Mouse (Mus musculus) hindbrain, postnatal 0 days (tissue): ENCODE results near the gene Hyal2. TPM values are rescaled to one million over a fixed set of nuclear protein-coding genes. Genes with fewer than 3 reads are reported as not detected.
A peak's percentile ranks its signal among the peaks of the same experiment; 100 is the strongest.

ENCODE experiments used
- ATAC-seq: fragments of 200-750 bp; cut with Nextera tagmentation; 2 replicates; pipeline ENCODE4 v1.8.0; 2017; ENCODE audit warnings: mild to moderate bottlenecking, moderate TSS enrichment, moderate library complexity
- DNase-seq: peaks from one replicate; pipeline ENCODE4 v3.0.0-alpha.2; 2015; ENCODE audit warnings: low spot score
- H3K27ac ChIP-seq: fragments of 300-500 bp; sonication (generic); 2 replicates; pipeline ENCODE4 v1.5.1; 2014; ENCODE audit warnings: mild to moderate bottlenecking
- H3K27me3 ChIP-seq: fragments of 300-500 bp; sonication (generic); 2 replicates; pipeline ENCODE4 v1.6.1; 2014; ENCODE audit warnings: low read length, mixed read lengths; ENCODE audit not compliant: insufficient read depth
- H3K36me3 ChIP-seq: fragments of 300-500 bp; sonication (generic); 2 replicates; pipeline ENCODE4 v1.6.1; 2014; ENCODE audit warnings: low read length, mixed read lengths; ENCODE audit not compliant: insufficient read depth
- H3K4me1 ChIP-seq: fragments of 300-500 bp; sonication (generic); 2 replicates; pipeline ENCODE4 v1.6.1; 2014; ENCODE audit warnings: antibody characterized with exemption, low read length, mixed read lengths; ENCODE audit not compliant: insufficient read depth
- H3K4me2 ChIP-seq: fragments of 300-500 bp; sonication (generic); 2 replicates; pipeline ENCODE4 v1.6.1; 2014; ENCODE audit warnings: low read depth, mild to moderate bottlenecking, low read length, moderate library complexity, mixed read lengths
- H3K4me3 ChIP-seq: fragments of 300-500 bp; sonication (generic); 2 replicates; pipeline ENCODE4 v1.5.1; 2014; ENCODE audit warnings: low read length
- H3K9ac ChIP-seq: fragments of 300-500 bp; sonication (generic); replicated peaks from 2 replicates; pipeline ENCODE4 v1.6.1; 2014; ENCODE audit warnings: mild to moderate bottlenecking, low read length, moderate library complexity, mixed read lengths
- H3K9me3 ChIP-seq: fragments of 300-500 bp; sonication (generic); 2 replicates; pipeline ENCODE4 v1.6.1; 2016; ENCODE audit warnings: low read length, mixed read lengths
- CTCF ChIP-seq: IDR thresholded peaks from 2 replicates; pipeline ENCODE4 v1.5.1; 2016; ENCODE audit warnings: antibody characterized with exemption, control low read depth, low read depth
- WGBS: fragments of 180-500 bp; shearing (Covaris S2); extraction: QIAGEN DNeasy Blood & Tissue Kit; methylation state at CpG from one replicate; pipeline ENCODE4 v1.1.7; 2014; 5-methylcytosine and 5-hydroxymethylcytosine counted together
- polyA plus RNA-seq: library from polyadenylated mRNA; unstranded; fragments of >200 nt; fragmentation: Nextera tagmentation; extraction: Ambion mirVana; gene quantifications from 2 replicates; pipeline ENCODE4 v1.2.1, GENCODE M21; 2015
- total RNA-seq: library from RNA; depleted of rRNA; stranded (reverse); fragments of >200 nt; gene quantifications from 2 replicates; pipeline ENCODE4 v1.2.3, GENCODE M21; 2014

Hyal2 gene
- total and polyA plus RNA-seq, 2 experiments from 2014 or later, result 39.8 to 75.3 TPM

- H3K27ac ChIP-seq, result no peak overlapping the region
- H3K27me3 ChIP-seq, result 0 out of 2 replicates have a peak, but pooled peaks cover 7% of the 10 kb centered on the region
- no peak overlapping the region for H3K4me3 ChIP-seq
- DNase-seq, result no peak
- WGBS, result 85% methylated on average over 20 of the region's 20 CpGs
- no peak for TF ChIP-seq CTCF
- H3K9ac ChIP-seq, result no peak overlapping the region
- no peaks in the 10 kb centered on the region; the same call in 1 of the 2 replicates for H3K36me3 ChIP-seq
- no peak overlapping the region for H3K4me2 ChIP-seq
- no peak for ATAC-seq
- no peaks in the 10 kb centered on the region for H3K9me3 ChIP-seq
- peaks cover 30% of the 10 kb centered on the region for H3K4me1 ChIP-seq
These were observed 18.3 kb upstream of the Hyal2 start for GRCm38 (mm10) chr9:107549297-107550074.

- Histone ChIP-seq H3K27ac (no peak overlapping the region), H3K4me1 (peaks cover 31% of the 10 kb centered on the region), H3K4me3 (0 out of 2 replicates have a peak overlapping the region, but pooled peaks have one; percentile 29), H3K9ac (no peak overlapping the region), H3K4me2 (peak overlapping the region; percentile 58), H3K9me3 (no peaks in the 10 kb centered on the region), H3K36me3 (no peaks in the 10 kb centered on the region), H3K27me3 (0 out of 2 replicates have a peak, but pooled peaks cover 7% of the 10 kb centered on the region)
- WGBS, result 42% methylated on average over 22 of the region's 23 CpGs
- ATAC-seq (no peak), DNase-seq (no peak)
- TF ChIP-seq CTCF, result no peak
These were observed 17.1 kb upstream of the Hyal2 start for GRCm38 (mm10) chr9:107550491-107551116.

GRCm38 (mm10) chr9:107551117-107551889, 16.4 kb upstream of the Hyal2 start, which contains the start of gene Rassf1:
Gene Rassf1 (plus strand): TSS chr9:107551555.
- H3K36me3 ChIP-seq, result no peaks in the 10 kb centered on the region
- ATAC-seq (no peak), DNase-seq (peak; percentile 39)
- peak within 1 kb of the TSS; percentile 29 for H3K4me3 ChIP-seq
- peak within 1 kb of the TSS; percentile 31 for H3K9ac ChIP-seq
- 5% methylated on average over 63 of the region's 63 CpGs for WGBS
- peak within 1 kb of the TSS; percentile 58 for H3K4me2 ChIP-seq
- H3K27ac ChIP-seq, result peak within 1 kb of the TSS; percentile 23; the same call in 1 of the 2 replicates
- peaks cover 38% of the 10 kb centered on the region for H3K4me1 ChIP-seq
- no peak; the same call in 1 of the 2 replicates for TF ChIP-seq CTCF
- no peaks in the 10 kb centered on the region for H3K9me3 ChIP-seq
- 0 out of 2 replicates have a peak, but pooled peaks cover 7% of the 10 kb centered on the region for H3K27me3 ChIP-seq

GRCm38 (mm10) chr9:107551890-107552355, 15.8 kb upstream of the Hyal2 start:
- WGBS, result 19% methylated on average over 8 of the region's 8 CpGs
- H3K27me3 ChIP-seq, result 0 out of 2 replicates have a peak, but pooled peaks cover 7% of the 10 kb centered on the region

GRCm38 (mm10) chr9:107552690-107553393, 14.9 kb upstream of the Hyal2 start:
- no peak overlapping the region for H3K4me3 ChIP-seq
- no peak for TF ChIP-seq CTCF

More at GRCm38 (mm10) chr9:107551890-107552355, 15.8 kb upstream of the Hyal2 start:
- Histone ChIP-seq H3K4me2 (peak overlapping the region; percentile 58), H3K9me3 (no peaks in the 10 kb centered on the region), H3K4me1 (peaks cover 40% of the 10 kb centered on the region), H3K9ac (peak overlapping the region; percentile 31), H3K36me3 (peaks cover under 1% of the 10 kb centered on the region; the same call in 1 of the 2 replicates), H3K27ac (peak overlapping the region; percentile 23; the same call in 1 of the 2 replicates), H3K4me3 (peak overlapping the region; percentile 29)
- no peak for TF ChIP-seq CTCF
- ATAC-seq (no peak), DNase-seq (no peak)

More at GRCm38 (mm10) chr9:107552690-107553393, 14.9 kb upstream of the Hyal2 start:
- DNase-seq, result no peak
- H3K4me2 ChIP-seq, result no peak overlapping the region; the same call in 1 of the 2 replicates
- peaks cover 9% of the 10 kb centered on the region for H3K36me3 ChIP-seq
- no peak overlapping the region for H3K27ac ChIP-seq
- no peak overlapping the region for H3K9ac ChIP-seq
- H3K4me1 ChIP-seq, result peaks cover 31% of the 10 kb centered on the region
- H3K9me3 ChIP-seq, result no peaks in the 10 kb centered on the region
- H3K27me3 ChIP-seq, result 0 out of 2 replicates have a peak, but pooled peaks cover 7% of the 10 kb centered on the region
- no peak for ATAC-seq
- WGBS, result 86% methylated on average over 5 of the region's 5 CpGs
